Mouse (Mus musculus) mouse embryonic stem cell (cell line): ENCODE results near the gene Hist1h4j.
"Not testable (repeated sequence)": the region's sequence is repeated elsewhere in the genome, so short reads cannot be mapped to it uniquely, and the experiment has no call there.

Source experiments
- in situ Hi-C, 2 experiments: fragments of 300-500 bp; cut with MboI; formaldehyde crosslinking; loops; 1 replicate in 1 of 2; 3 replicates in 1 of 2; pipeline ENCODE4 v1.14.3; 2019 to 2020; ENCODE audit warnings: low sequenced_read_pairs in 2 of 2, low pct_unique_long_range_greater_than_20kb in 1 of 2, mixed read lengths in 1 of 2; ENCODE audit not compliant: unreplicated experiment in 1 of 2

Gene Hist1h4j

GRCm38 (mm10) chr13:21734906-21735767 lies at the start of gene Hist1h4j:
Gene Hist1h4j (plus strand): TSS chr13:21735064.
- in situ Hi-C loops: not testable (repeated sequence)

- in situ Hi-C loops: loop anchor here (25.0 kb wide), 1 partner anchor 311 kb away; no protein-coding TSS in a partner anchor
These were observed 37.1 kb upstream of the Hist1h4j start, which contains the start of gene Olfr1359 for GRCm38 (mm10) chr13:21697811-21698210. Gene Olfr1359 (plus strand): TSS chr13:21698111.

DNA sequence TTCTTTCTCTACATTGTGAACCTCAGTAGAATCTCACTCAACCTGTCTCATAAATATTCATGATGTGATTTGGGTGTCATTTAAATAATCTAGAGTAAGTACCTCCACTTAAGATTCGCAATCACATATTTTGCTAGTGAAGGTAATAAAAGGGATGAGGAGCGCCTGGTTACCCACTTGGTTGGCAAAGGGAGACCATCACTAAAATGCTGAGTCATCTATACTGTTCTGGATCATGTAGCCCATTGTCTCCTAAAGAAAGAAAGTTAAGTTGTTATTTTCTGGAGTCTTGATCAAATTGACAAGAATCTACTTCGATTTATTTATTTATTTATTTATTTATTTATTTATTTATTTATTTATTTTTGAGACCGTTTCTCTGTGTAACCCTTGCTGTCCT lies 28.2 kb upstream of the Hist1h4j start:
- in situ Hi-C loops: no loop called here

- in situ Hi-C loops: loop anchor here (5.0 to 10.0 kb wide), 2 partner anchors 317 to 325 kb away; partner anchors contain the start of genes Hist1h2ah (in 1 of the 2) and Hist1h2bk (in 1 of the 2)
These were observed 24.7 kb upstream of the Hist1h4j start for GRCm38 (mm10) chr13:21710031-21710711.

DNA sequence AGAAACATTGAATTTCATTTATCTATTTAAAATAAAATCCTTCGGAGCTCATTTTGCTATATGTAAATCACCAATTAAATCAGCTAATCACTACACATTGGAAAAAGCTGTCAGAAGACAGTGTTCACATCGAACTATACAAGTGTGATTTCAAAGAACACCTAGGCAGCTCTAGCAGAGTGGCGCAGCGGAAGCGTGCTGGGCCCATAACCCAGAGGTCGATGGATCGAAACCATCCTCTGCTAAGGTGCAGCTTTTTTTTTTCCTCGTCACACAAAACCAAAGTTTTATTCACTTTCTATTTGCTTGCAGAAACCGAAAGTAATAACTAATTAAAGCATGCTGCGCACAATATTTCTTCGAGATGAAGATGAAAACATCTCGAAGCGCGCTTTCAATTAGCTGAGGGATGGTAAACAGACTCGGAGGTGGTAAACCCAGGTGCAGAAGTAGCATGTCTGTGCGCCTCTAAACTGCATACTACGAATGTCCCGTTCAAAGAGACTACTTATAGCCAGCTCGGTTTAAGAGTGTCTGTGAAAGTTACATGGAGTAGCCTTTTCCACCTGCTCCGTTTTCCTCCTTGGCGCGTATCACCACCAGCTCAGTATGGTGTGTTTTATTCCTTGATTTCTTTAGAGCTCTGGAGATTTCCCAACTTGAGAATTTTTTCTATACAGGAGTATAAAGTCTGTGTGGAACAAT lies 23.9 kb upstream of the Hist1h4j start:
- in situ Hi-C loops: loop anchor here (5.0 to 10.0 kb wide), 2 partner anchors 316 to 324 kb away; partner anchors contain the start of genes Hist1h2ah (in 1 of the 2) and Hist1h2bk (in 1 of the 2)

DNA sequence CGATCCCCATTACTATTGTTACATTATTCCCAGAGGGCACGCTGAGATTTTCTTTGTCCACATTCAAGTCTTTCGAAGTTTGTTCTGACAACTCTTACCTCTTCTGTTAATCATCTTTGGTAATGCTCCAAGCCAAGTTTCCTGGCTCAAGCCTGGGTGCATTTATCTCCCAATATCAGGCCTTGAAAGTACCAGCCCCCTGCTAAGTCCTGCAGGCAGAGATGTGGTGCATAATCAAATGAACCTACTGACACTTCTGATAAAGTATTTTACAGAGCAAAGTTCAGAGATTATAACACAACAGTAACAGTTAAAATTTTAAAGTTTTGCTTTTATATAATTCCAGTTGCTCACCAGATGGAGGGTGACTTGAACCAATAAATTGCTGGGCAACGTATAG lies 23.2 kb upstream of the Hist1h4j start:
- in situ Hi-C loops: loop anchor here (5.0 to 10.0 kb wide), 2 partner anchors 316 to 323 kb away; partner anchors contain the start of genes Hist1h2ah (in 1 of the 2) and Hist1h2bk (in 1 of the 2)

GRCm38 (mm10) chr13:21714725-21715124 lies 20.1 kb upstream of the Hist1h4j start:
- in situ Hi-C loops: loop anchor here (5.0 to 10.0 kb wide), 2 partner anchors 313 to 320 kb away; partner anchors contain the start of genes Hist1h2ah (in 1 of the 2) and Hist1h2bk (in 1 of the 2)

- in situ Hi-C loops: loop anchor here in 1 of 2 experiments (10.0 kb wide), 1 partner anchor 320 kb away; the partner anchor contains the start of genes Hist1h2ah and Hist1h2bk
These were observed 19.6 kb upstream of the Hist1h4j start for GRCm38 (mm10) chr13:21715131-21715863.

- in situ Hi-C loops: loop anchor here in 1 of 2 experiments (10.0 kb wide), 1 partner anchor 319 kb away; the partner anchor contains the start of genes Hist1h2ah and Hist1h2bk
These were observed 18.9 kb upstream of the Hist1h4j start, which contains the start of the genes Hist1h2bl and Hist1h2ai for GRCm38 (mm10) chr13:21715864-21716539. Gene Hist1h2bl (minus strand): TSS chr13:21716143. Gene Hist1h2ai (plus strand): TSS chr13:21716422.

- in situ Hi-C loops: loop anchor here in 1 of 2 experiments (10.0 kb wide), 1 partner anchor 318 kb away; the partner anchor contains the start of genes Hist1h2ah and Hist1h2bk
These were observed 18.1 kb upstream of the Hist1h4j start for GRCm38 (mm10) chr13:21716540-21717391.

DNA sequence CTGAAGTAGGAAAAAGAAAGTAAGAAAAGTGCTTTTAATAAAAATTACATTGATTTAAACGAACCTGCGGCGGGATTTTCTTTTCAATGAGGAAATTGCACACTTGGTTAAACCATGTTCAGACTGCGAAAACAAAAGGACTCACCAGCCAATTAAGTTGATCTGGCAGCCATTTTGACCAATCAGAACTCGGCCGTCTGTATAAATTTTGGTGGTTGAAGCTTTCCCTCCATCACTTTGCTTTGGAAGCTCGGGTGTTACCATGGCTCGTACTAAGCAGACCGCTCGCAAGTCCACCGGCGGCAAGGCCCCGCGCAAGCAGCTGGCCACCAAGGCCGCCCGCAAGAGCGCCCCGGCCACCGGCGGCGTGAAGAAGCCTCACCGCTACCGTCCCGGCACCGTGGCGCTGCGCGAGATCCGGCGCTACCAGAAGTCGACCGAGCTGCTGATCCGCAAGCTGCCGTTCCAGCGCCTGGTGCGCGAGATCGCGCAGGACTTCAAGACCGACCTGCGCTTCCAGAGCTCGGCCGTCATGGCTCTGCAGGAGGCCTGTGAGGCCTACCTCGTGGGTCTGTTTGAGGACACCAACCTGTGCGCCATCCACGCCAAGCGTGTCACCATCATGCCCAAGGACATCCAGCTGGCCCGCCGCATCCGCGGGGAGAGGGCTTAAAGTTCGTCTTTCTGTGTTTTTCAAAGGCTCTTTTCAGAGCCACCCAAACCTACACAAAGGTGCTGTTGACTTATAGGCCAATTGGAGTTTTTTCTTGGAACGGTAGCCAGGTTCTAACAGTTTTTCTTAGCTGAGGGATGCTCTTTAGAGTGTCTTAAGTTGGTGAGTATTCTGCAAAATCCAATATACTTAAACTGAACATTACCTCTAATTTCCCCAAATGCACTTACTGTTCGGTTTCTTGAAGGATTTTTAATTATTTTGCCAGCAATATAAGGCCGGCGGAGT lies 17.2 kb upstream of the Hist1h4j start, which contains the start of gene Hist1h3h:
Hist1h3h (plus strand) TSS at position 263 of the 961 bp plus-strand sequence.
- in situ Hi-C loops: loop anchor here in 1 of 2 experiments (10.0 kb wide), 1 partner anchor 317 kb away; the partner anchor contains the start of genes Hist1h2ah and Hist1h2bk

- in situ Hi-C loops: loop anchor here in 1 of 2 experiments (10.0 kb wide), 1 partner anchor 316 kb away; the partner anchor contains the start of genes Hist1h2ah and Hist1h2bk
These were observed 16.3 kb upstream of the Hist1h4j start for GRCm38 (mm10) chr13:21718381-21719080.

GRCm38 (mm10) chr13:21721107-21721756 lies 13.6 kb upstream of the Hist1h4j start:
- in situ Hi-C loops: not testable (repeated sequence)
